Mouse (Mus musculus) CD8-positive naive resting alpha-beta T cell, adult 2 months (primary cell): ENCODE data around the gene Nudt16.
"Not testable (repeated sequence)": the region's sequence is repeated elsewhere in the genome, so short reads cannot be mapped to it uniquely, and the experiment has no call there.

Source experiments
- DNase-seq, 2 experiments: peaks; one replicate each; pipeline ENCODE4 v3.0.0; 2022; ENCODE audit warnings: low read depth in 2 of 2, low spot score in 2 of 2

The Nudt16 gene

DNA sequence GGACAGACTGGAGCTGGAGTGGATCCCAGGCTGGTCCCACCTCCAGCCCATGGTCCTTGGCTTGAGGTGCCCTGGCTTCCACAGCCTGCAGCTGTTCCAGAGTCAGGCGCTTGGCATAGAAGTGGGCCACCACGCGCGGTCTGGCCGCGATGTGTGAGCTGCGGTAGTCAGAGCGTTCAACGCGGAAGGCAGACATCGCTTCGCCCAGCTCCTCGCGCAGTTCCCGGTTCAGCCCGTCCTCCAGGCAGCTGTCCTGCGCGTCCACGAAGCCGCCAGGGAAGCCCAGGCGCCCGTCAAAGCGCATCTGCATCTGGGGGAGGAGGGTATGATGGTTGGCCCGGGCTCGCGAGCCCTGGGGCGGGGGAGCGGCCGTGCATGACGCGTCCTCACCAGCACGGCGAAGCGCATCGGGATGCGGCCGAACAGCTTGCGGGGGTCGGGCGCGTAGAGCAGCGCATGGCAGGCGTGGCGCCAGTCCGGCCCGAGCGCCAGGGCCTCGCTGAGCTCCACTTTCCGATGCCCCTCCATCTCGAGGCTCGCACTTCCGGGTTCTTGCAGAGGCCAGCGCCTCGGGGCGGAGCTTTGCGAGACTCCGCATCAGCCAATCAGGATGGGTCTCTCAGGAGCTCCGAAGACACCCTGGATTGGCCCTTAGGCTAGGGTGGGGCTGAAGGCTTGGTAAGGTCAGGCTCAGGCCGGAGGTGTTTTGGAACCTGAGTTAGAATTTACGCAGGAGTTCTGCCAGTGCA is at the start of gene Nudt16:
Nudt16 (minus strand) TSS at position 572 of the 749 bp plus-strand sequence.
- DNase-seq, result peak; percentile 75 to 81

GRCm38 (mm10) chr9:105144992-105145391 is 13.4 kb upstream of the Nudt16 start, which contains the start of gene 1700080E11Rik:
Gene 1700080E11Rik, minus strand, starts transcription at chr9:105145092.
- DNase-seq, result no peak

DNA sequence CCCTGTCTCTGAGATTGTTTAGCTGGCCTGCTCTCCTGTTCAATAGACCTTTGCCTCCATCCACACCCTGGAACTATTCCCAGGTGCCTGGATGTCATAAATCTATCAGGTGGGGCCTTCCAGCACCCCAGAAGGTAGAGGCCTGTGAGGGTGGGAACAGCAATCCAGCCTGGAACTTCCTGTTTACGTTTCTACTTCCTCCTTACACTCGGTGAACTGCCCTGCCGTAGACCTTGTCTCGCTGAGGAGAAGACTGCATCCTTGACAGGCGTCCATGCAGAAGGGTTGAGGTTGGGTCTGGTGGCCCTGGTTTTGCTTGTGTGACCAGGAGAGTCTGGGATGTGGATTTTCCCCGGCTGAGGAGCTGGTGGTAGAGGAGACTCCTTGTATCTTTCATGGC is 7.6 kb upstream of the Nudt16 start:
- no peak for DNase-seq

GRCm38 (mm10) chr9:105136404-105136803 is 4.8 kb upstream of the Nudt16 start:
- no peak for DNase-seq

- DNase-seq, result peak; percentile 23 to 45
Observed at GRCm38 (mm10) chr9:105134536-105134935, 2.9 kb upstream of the Nudt16 start.

DNA sequence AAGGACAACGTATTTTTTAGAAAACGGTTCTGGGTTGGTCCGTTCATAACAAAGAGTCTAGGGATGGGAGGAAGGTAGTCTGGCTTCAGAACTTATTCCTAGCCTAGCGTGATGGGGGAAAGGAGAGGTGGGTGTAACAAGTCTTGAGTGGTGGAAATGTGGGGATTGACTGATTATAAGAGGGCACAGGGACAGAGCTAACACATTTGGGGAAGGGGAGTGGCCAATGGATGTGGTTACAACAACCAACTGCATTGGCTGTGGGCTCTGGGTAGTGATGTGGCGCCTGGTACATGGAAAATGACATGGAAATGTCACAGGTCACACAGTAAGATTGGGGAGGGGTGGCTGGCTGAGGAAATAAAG is 361 bp upstream of the Nudt16 start:
- DNase-seq, result peak in 1 of 2 experiments; percentile 16

GRCm38 (mm10) chr9:105130331-105130730 is 1.3 kb downstream of the Nudt16 start:
- DNase-seq, result no peak

- not testable (repeated sequence) for DNase-seq
Observed at GRCm38 (mm10) chr9:105125206-105125605, 6.4 kb downstream of the Nudt16 start.

DNA sequence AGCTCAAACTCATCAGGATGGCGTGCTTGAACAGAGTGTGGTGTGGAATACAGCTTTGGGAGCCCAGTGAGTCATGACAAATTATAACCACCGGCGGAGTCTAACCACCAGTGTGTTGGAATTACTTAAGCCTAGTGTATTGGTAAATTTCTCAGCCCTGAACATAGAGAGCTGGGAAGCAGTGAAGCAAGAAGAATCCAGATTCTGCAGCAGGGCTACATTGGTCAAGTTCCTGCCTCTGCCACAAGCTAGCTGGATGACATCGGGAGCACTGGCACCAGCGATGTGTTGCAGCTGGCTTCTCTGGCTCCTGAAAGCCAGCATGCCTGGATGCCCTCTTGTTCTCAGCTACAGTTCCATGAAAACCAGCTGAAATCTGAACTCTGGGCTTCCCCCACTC is 27.7 kb downstream of the Nudt16 start:
- no peak for DNase-seq

DNA sequence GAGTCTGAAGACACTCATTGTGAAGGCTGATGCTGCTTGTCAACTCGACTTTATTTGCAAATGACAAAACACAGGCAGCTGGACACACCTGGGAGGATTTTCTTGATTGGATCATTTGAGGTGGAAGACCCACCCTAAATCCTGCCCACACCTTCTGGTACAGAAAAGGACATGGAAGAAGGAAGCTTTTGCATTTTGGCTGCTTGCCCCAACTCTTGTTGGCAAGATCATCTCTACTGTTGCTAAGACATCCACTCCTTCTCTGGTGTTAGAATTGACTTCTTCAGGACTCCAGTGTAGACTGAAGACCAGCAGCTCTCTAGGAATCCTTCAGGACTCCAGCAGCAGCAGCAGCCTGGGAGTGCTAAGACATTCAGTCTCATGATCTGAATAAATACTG is 29.7 kb downstream of the Nudt16 start:
- no peak for DNase-seq

DNA sequence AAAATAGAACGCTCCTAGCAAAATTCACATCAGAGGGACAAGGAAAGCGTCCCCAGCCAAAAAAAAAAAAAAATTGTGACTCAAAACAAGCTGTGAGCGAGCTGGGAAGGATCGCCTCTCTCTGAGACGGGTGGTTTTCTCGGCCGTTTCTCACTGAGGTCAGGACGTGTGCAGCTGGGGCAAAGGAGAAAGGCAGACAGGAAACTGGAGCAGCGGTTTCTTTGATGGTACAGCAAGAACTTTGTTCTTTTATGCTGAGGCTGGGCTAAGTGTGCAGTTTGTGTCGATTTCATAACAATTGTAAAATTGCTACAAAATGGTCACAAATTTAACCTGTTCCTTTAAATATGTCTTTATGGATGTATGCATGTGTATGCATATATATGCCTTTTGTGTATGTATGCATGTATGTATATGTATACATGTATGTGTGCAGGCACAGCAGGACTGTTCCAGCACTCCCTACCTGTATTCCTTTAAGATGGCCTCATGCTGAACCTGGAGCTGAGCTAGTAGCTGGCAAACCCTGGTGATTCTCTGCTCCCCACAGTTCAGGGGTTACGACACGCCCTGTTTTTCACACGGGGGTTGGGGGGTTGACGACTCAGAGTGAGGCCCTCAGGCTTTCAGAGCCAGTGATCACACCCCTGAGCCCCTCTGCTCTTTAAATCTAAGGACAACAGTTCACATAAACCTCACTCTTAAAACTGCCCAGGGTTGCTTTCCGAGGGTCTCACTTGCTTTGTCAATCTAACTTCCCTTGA is 30.6 kb downstream of the Nudt16 start:
- peak; percentile 29 to 44 for DNase-seq

DNA sequence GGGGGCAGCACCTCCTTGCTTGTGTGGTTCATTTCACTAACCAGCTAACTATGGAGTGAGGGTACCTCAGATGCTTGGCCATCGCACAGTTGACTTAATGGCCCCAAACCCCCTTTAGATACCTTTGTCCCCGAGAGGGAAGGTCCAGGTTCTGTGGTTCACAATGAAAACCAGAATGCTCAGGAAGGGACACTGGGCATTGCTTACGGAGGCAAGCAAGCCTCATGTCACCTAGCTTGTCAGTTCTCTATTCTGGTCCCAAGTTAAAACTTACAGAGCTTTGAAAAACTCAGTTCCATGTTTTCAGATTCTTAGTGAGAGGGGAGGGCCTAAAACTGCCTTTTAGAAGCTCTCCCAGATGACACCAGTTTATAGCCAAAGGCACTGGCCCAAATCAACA is 51.4 kb downstream of the Nudt16 start:
- DNase-seq, result no peak
